Mouse (Mus musculus) heart, embryonic 13.5 days (tissue): Measurements from ENCODE around the gene Scrt2. TPM values are rescaled to one million over a fixed set of nuclear protein-coding genes. Genes with fewer than 3 reads are reported as not detected.
A peak's percentile ranks its signal among the peaks of the same experiment; 100 is the strongest.

Source experiments
- ATAC-seq: fragments of 200-750 bp; cut with Nextera tagmentation; 2 replicates; pipeline ENCODE4 v1.8.0; 2017; ENCODE audit warnings: moderate TSS enrichment; ENCODE audit not compliant: insufficient number of reproducible peaks, low FRiP score, low TSS enrichment; ENCODE audit errors: extremely low read depth
- H3K27ac ChIP-seq: fragments of 300-500 bp; sonication (generic); replicated peaks from 2 replicates; pipeline ENCODE4 v1.5.1; 2015; ENCODE audit warnings: moderate library complexity, mild to moderate bottlenecking, inconsistent platforms
- H3K27me3 ChIP-seq: fragments of 300-500 bp; sonication (generic); replicated peaks from 2 replicates; pipeline ENCODE4 v1.6.1; 2015; ENCODE audit warnings: mild to moderate bottlenecking, inconsistent platforms
- H3K36me3 ChIP-seq: fragments of 300-500 bp; sonication (generic); 2 replicates; pipeline ENCODE4 v1.6.1; 2015; ENCODE audit warnings: mild to moderate bottlenecking, inconsistent platforms
- H3K4me1 ChIP-seq: fragments of 300-500 bp; sonication (generic); 2 replicates; pipeline ENCODE4 v1.6.1; 2015; ENCODE audit warnings: inconsistent platforms
- H3K4me2 ChIP-seq: fragments of 300-500 bp; sonication (generic); 2 replicates; pipeline ENCODE4 v1.6.1; 2015; ENCODE audit warnings: inconsistent platforms, mild to moderate bottlenecking, moderate library complexity
- H3K4me3 ChIP-seq: fragments of 300-500 bp; sonication (generic); 2 replicates; pipeline ENCODE4 v1.5.1; 2015; ENCODE audit warnings: moderate library complexity, mild to moderate bottlenecking, inconsistent platforms
- H3K9ac ChIP-seq: fragments of 300-500 bp; sonication (generic); 2 replicates; pipeline ENCODE4 v1.6.1; 2015; ENCODE audit warnings: inconsistent platforms, mild to moderate bottlenecking, moderate library complexity
- H3K9me3 ChIP-seq: fragments of 300-500 bp; sonication (generic); 2 replicates; pipeline ENCODE4 v1.6.1; 2016; ENCODE audit warnings: inconsistent platforms
- WGBS: fragments of 180-500 bp; shearing (Covaris S2); methylation state at CpG from one replicate; pipeline ENCODE4 v1.1.7; 2015; ENCODE audit warnings: mixed read lengths; 5-methylcytosine and 5-hydroxymethylcytosine counted together
- polyA plus RNA-seq: library from polyadenylated mRNA; unstranded; fragments of >200 nt; fragmentation: Nextera tagmentation; extraction: Ambion mirVana; gene quantifications from 2 replicates; pipeline ENCODE4 v1.2.1, GENCODE M21; 2015

Gene Scrt2
- polyA plus RNA-seq, result 0.04 TPM in 1 of 2 replicates, not detected in the other

GRCm38 (mm10) chr2:152080685-152081541 is at the start of gene Scrt2:
Gene Scrt2 (plus strand): TSS chr2:152081529.
- Histone ChIP-seq H3K9ac (peak within 1 kb of the TSS; percentile 40; the same call in 1 of the 2 replicates), H3K27me3 (peaks cover 97% of the 10 kb centered on the region), H3K4me3 (peak within 1 kb of the TSS; percentile 40), H3K36me3 (no peaks in the 10 kb centered on the region), H3K4me1 (peaks cover 15% of the 10 kb centered on the region), H3K4me2 (peak within 1 kb of the TSS; percentile 66), H3K27ac (no peak within 1 kb of the TSS), H3K9me3 (no peaks in the 10 kb centered on the region)
- no peak for ATAC-seq
- WGBS, result under 1% methylated on average over 24 of the region's 24 CpGs

- H3K9me3 ChIP-seq, result peaks cover 9% of the 10 kb centered on the region
- H3K9ac ChIP-seq, result no peak overlapping the region
- ATAC-seq, result no peak
- H3K36me3 ChIP-seq, result no peaks in the 10 kb centered on the region
- H3K4me2 ChIP-seq, result no peak overlapping the region
- H3K4me3 ChIP-seq, result no peak overlapping the region
- no peaks in the 10 kb centered on the region for H3K4me1 ChIP-seq
- no peak overlapping the region for H3K27ac ChIP-seq
- peaks cover 72% of the 10 kb centered on the region for H3K27me3 ChIP-seq
These were observed 41.2 kb upstream of the Scrt2 start for GRCm38 (mm10) chr2:152040101-152040500.

- Histone ChIP-seq H3K4me1 (peaks cover 32% of the 10 kb centered on the region), H3K27ac (no peak overlapping the region), H3K4me2 (peak overlapping the region; percentile 97; the same call in 1 of the 2 replicates), H3K9ac (no peak overlapping the region), H3K9me3 (no peaks in the 10 kb centered on the region; the same call in 1 of the 2 replicates), H3K27me3 (peaks cover 96% of the 10 kb centered on the region), H3K36me3 (no peaks in the 10 kb centered on the region), H3K4me3 (no peak overlapping the region)
- ATAC-seq, result no peak
- WGBS, result 3% methylated on average over 25 of the region's 25 CpGs
These were observed 34.0 kb upstream of the Scrt2 start for GRCm38 (mm10) chr2:152047116-152048002.

GRCm38 (mm10) chr2:152048003-152048980 is 33.0 kb upstream of the Scrt2 start:
- H3K4me2 ChIP-seq, result peak overlapping the region; percentile 97
- 1% methylated on average over 60 of the region's 82 CpGs for WGBS
- H3K4me1 ChIP-seq, result peaks cover 32% of the 10 kb centered on the region
- peaks cover 98% of the 10 kb centered on the region for H3K27me3 ChIP-seq
- ATAC-seq, result 0 out of 2 replicates have a peak, but pooled peaks have one; percentile 52
- H3K9me3 ChIP-seq, result no peaks in the 10 kb centered on the region; the same call in 1 of the 2 replicates
- H3K4me3 ChIP-seq, result peak overlapping the region; percentile 59
- peak overlapping the region; percentile 78 for H3K9ac ChIP-seq
- H3K27ac ChIP-seq, result no peak overlapping the region
- no peaks in the 10 kb centered on the region for H3K36me3 ChIP-seq

GRCm38 (mm10) chr2:152048981-152049441 is 32.3 kb upstream of the Scrt2 start:
- H3K27me3 ChIP-seq, result peaks cover 99% of the 10 kb centered on the region
- WGBS, result under 1% methylated on average over 21 of the region's 24 CpGs
- H3K4me1 ChIP-seq, result peaks cover 32% of the 10 kb centered on the region
- H3K9me3 ChIP-seq, result no peaks in the 10 kb centered on the region; the same call in 1 of the 2 replicates
- H3K4me2 ChIP-seq, result peak overlapping the region; percentile 97
- peak overlapping the region; percentile 78 for H3K9ac ChIP-seq
- no peaks in the 10 kb centered on the region for H3K36me3 ChIP-seq
- no peak overlapping the region for H3K27ac ChIP-seq
- no peak for ATAC-seq
- peak overlapping the region; percentile 59 for H3K4me3 ChIP-seq

- Histone ChIP-seq H3K4me2 (peak overlapping the region; percentile 97), H3K27ac (no peak overlapping the region), H3K9me3 (no peaks in the 10 kb centered on the region; the same call in 1 of the 2 replicates), H3K27me3 (peaks cover 98% of the 10 kb centered on the region), H3K9ac (no peak overlapping the region), H3K4me3 (peak overlapping the region; percentile 59), H3K36me3 (no peaks in the 10 kb centered on the region), H3K4me1 (peaks cover 32% of the 10 kb centered on the region)
- WGBS, result 4% methylated on average over 13 of the region's 13 CpGs
- no peak for ATAC-seq
These were observed 31.6 kb upstream of the Scrt2 start for GRCm38 (mm10) chr2:152049611-152050270.

- Histone ChIP-seq H3K27me3 (peaks cover 98% of the 10 kb centered on the region), H3K9ac (no peak overlapping the region), H3K4me3 (peak overlapping the region; percentile 59), H3K9me3 (no peaks in the 10 kb centered on the region; the same call in 1 of the 2 replicates), H3K27ac (no peak overlapping the region), H3K36me3 (no peaks in the 10 kb centered on the region), H3K4me1 (peaks cover 32% of the 10 kb centered on the region), H3K4me2 (peak overlapping the region; percentile 97; the same call in 1 of the 2 replicates)
- 9% methylated on average over 7 of the region's 7 CpGs for WGBS
- ATAC-seq, result no peak
These were observed 31.0 kb upstream of the Scrt2 start for GRCm38 (mm10) chr2:152050316-152050715.

- WGBS, result 68% methylated on average over 3 of the region's 3 CpGs
- Histone ChIP-seq H3K4me1 (peaks cover 32% of the 10 kb centered on the region), H3K4me2 (no peak overlapping the region), H3K9ac (no peak overlapping the region), H3K27ac (no peak overlapping the region), H3K4me3 (no peak overlapping the region), H3K36me3 (no peaks in the 10 kb centered on the region), H3K27me3 (peaks cover 98% of the 10 kb centered on the region), H3K9me3 (no peaks in the 10 kb centered on the region)
- ATAC-seq, result no peak
These were observed 29.3 kb upstream of the Scrt2 start for GRCm38 (mm10) chr2:152051985-152052384.

- H3K36me3 ChIP-seq, result no peaks in the 10 kb centered on the region
- H3K9ac ChIP-seq, result no peak overlapping the region
- no peak overlapping the region for H3K27ac ChIP-seq
- H3K27me3 ChIP-seq, result peaks cover 83% of the 10 kb centered on the region
- ATAC-seq, result no peak
- no peak overlapping the region for H3K4me3 ChIP-seq
- WGBS, result 38% methylated on average over 1 of the region's 1 CpGs
- no peak overlapping the region for H3K4me2 ChIP-seq
- H3K4me1 ChIP-seq, result no peaks in the 10 kb centered on the region; the same call in 1 of the 2 replicates
- H3K9me3 ChIP-seq, result no peaks in the 10 kb centered on the region
These were observed 25.9 kb upstream of the Scrt2 start for GRCm38 (mm10) chr2:152055406-152055805.
